Mouse (Mus musculus) right cerebral cortex, postnatal 25 days (tissue): ENCODE data around the gene Nkx2-3.

Experiments
- DNase-seq: peaks from one replicate; pipeline ENCODE4 v3.0.0; 2022

Nkx2-3 gene

DNA sequence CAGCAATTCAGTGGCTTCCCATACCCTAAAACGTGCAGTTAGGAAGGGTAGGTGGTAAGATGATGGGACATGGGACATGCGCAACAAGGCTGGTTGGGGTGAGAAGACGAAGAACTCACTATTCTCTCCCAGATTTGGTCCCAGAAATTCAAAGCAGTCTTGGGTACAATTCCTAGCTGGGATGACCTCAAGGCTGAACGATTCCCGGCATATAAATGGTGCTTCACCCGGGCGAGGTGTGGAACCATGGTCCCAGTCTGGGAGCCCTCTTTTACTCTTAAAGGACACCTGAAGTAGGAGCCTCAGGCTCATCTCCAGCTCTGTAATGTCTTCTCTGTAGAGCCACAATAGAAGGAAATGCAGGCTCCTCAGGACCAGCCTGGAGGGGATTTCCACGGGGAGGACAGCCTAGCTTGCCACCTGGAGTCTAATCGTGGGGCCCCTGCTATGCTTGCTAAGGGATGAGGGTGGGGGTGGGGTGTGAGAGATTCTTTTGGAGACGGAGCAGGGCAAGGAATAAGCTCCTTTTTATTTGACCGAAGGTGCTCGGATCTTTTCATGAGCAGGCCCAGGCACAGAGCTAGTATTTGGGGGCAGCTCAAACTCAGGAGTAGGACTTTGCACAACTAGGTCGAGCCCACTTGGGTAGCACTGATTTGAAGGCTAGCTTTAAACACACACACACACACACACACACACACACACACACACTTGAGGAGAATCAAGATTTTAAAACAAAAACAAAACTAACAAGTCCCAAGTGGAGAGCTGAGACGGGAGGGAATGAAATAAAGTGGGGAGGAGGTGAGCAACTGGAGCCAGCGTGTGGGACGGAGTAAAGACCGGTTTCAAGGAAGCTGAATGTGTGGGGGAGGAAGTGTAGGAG, 6.2 kb upstream of the Nkx2-3 start:
- no peak for DNase-seq

DNA sequence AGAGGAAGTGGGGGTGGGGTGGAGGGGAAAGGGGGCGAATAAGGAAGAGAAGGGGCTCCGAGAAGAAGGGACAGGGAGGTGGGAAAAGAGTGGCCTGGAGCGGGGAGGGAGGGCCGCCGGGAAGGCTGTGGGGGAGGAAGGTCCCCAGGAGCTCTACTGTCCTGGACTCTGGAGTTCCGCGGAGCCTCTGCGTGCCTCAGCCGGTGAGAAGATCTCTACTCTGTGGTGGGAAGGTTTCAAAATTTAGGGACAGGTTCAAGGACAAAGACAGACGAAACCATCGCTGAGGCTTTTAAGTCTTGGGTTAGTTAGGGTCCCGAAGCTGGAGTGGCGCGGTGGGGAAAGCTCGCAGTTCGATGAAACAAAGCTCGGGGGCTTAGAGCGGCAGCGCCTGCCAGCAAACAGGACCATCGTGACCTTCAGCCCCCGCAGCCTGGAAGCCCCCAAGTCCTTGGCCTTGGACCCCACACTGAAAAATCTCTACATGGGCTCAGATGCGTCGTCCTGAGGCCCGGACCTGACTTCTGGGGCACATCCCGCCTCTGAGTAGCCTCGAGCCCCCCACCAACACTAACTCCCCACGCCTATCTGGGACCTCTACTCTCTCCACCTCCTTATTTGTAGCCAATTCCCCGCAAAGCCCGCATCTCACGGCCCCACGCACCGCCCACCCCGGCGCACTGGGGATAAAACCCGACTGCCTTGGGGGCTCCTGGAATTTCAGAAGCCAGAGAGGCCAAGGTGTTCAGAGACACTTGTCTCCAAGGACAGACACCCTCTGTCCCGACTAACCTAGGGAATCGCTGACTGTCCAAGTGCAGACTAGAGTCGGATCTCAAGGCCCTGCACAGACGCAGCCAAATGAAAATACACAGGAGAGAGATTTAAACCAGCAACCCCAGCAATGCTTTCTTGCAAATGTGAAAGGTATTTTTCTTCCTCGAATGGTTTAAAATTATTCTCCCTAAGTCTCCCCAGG, 5.3 kb upstream of the Nkx2-3 start:
- no peak for DNase-seq

DNA sequence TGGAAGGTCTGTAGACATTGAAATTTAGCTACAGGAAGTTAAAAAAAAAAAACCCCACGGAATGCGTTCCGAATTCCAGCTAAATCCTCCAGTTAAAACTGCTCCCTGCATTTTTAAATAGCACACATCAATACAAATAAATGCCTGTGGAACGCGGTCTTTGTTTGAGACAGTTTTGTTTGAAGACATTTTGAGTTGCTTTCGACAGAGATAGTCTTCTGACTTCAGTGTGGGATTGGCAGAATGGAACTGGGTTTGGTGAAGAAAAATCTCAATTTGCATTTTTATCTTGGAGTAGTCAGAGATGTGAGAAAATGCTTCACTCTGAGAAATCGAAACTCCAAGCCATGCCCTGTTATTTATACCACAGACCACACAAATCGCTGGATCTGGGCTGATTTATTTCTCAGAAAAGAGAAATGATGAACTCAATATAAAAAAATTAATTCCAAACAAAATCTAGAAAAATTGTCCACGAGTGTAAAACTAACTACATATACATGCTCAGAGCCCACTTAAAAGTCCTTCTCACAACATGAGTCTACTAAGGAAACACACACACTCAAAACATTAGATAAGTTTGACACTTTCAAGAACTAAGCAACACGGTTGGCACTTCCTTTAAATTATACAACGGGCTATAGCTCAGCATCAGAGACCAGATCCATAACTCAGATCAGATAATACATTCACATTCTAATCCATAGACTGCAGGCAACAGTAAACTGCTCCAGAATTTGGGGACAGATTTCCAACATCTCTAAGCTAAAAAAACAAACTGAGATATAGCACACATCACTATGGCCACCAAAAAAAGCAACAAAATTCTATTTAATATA, 4.1 kb upstream of the Nkx2-3 start:
- no peak for DNase-seq

DNA sequence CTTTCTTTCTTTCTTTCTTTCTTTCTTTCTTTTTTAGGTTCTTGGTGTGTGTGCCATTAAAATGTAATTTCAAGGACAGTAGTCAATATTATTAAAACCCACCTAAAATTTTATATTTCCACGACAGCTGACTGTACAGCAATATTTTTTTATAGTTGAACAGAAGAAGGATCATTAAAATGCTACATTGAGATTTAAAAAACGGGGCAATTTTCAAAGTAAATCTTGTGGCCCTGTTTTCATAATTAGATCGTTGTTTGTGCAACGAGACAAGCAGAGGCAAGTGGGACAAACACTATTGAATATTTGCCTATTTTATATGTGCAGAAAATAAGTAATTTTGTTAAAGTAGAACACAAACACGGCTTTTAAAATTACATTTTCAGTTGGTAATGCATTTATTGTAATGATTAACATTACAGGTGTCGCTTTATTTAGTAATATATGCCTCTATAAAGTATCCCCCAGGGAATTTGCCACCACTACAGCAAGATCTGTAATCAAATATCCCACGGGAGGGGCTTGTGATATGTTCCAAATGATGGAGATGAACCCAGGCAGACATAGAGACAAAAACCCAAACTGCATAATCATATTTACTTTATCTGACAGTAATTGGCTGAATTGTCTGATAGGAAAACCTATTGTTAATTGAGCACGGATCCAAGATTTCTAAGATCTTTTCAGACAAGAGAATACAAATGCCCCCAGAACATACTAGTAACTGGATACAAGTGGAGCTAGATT, 3.2 kb upstream of the Nkx2-3 start:
- no peak for DNase-seq

DNA sequence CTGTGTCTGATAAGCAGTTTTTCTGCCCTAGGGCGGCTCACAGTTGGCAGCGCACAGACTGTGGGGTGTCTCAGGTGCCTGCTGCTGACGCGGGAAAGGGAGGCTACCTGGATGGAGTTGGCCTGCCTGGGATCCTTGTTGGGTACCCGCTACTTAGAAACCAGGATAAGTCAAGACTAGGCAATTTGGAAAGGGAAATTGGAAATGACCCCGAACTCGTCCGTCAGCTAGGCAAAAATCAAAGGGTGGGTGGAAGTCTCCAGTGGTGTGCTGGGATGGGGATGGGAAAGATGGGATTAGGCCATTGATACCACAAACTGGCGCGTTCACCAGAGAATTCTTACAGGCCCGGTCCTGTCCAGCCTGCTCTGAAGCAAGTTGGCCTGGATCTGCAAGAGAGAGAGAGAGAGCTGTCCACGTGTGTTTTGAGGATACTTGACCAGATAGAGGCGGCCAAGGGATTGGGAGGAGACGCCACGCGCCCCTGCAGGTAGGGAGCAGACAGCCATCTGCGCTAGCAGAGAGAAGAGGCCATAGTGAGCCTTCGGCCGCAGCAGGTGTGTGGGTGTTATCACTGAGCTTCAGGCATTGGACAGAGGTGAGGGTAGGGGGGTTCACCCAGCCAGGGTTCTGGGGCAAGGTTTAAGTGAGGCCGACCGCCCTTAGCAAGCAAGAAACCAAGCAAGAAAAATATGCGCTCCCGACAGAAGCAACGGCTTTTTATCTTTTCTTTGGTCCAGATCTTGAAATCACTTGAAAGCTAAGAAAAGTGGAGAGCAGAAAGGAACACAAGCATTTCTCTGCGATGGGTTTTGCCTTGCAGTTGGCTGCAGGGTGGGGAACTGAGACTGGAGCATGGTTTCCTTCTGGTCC, 2.4 kb upstream of the Nkx2-3 start:
- DNase-seq, result no peak

DNA sequence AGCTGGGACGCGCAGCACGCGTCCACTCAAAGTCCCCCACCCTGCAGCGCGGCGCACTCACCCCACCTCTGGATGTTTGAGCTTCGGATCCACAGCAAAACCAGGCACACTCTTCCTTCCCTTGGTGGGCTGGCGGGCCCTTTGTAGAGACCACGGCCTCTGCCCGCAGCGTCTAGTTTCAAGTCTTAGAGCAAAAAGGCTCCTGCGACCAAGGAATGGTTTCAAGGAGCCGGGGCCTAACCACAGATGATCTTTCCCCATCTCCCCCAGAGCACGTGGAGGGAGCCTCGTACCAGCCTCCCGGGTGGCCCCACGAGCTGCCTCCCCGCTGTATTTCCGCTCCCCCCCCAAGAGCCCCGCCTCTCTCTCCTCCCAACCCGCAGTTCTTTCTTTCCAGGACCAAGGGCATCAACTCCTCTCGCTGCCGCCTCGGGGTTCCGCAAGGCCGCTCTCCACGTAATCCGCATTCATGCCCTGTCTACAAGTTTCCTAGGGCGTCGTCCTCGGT, 1.7 kb upstream of the Nkx2-3 start:
- no peak for DNase-seq

DNA sequence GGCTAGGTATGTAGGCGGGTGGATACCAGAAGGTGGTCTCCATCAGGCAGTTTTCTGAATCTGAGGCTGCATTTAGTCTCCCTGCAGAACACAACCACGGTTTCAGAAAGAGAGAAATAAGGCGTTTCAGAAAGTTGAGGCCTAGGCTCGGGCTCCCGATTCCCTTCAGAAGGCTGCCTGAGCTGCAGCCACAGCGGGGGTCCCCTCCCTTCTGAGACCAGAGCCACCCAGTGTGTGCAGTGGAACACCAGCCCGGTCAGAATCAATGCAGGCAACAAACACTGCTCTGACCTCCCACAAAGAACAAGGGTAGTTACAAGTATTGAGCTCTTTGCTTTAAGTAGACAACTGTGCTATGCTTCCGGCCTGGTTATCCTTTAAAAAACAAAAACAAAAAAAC, 1.0 kb upstream of the Nkx2-3 start:
- DNase-seq, result no peak

DNA sequence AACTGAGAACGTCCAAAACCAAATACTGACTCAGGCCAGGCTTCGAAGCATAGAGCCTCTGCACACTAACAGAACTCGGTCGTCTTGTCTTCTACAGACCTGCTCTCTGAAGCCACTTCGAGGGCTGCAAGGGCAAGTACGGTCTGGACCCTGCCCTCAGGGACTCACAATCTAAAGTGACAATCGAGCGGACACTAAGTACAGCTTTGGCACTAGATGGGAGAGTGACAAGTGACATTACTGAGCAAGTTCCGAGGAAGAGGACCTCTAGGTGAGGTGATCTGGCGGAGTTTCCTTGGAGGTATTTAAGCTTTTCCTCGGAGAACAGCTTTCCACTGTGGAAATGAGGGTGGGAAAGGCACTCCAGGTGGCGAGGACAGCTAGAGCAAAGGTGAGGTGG, 564 bp upstream of the Nkx2-3 start:
- no peak for DNase-seq

DNA sequence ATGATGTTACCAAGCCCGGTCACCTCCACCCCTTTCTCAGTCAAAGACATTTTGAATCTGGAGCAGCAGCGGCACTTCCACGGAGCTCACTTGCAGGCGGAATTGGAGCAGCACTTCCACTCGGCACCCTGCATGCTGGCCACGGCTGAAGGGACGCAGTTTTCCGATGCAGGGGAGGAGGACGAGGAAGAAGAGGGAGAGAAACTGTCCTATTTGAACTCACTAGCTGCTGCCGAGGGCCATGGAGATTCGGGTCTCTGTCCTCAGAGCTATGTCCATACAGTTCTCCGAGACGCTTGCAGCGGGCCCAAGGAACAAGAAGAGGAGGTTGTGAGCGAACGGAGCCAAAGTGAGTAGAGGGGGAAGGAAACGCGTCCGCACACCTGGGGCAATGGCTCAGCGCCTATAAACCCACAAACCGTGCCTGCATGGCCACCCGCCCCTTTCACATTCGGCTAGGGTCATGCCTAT, 411 bp downstream of the Nkx2-3 start:
- no peak for DNase-seq

DNA sequence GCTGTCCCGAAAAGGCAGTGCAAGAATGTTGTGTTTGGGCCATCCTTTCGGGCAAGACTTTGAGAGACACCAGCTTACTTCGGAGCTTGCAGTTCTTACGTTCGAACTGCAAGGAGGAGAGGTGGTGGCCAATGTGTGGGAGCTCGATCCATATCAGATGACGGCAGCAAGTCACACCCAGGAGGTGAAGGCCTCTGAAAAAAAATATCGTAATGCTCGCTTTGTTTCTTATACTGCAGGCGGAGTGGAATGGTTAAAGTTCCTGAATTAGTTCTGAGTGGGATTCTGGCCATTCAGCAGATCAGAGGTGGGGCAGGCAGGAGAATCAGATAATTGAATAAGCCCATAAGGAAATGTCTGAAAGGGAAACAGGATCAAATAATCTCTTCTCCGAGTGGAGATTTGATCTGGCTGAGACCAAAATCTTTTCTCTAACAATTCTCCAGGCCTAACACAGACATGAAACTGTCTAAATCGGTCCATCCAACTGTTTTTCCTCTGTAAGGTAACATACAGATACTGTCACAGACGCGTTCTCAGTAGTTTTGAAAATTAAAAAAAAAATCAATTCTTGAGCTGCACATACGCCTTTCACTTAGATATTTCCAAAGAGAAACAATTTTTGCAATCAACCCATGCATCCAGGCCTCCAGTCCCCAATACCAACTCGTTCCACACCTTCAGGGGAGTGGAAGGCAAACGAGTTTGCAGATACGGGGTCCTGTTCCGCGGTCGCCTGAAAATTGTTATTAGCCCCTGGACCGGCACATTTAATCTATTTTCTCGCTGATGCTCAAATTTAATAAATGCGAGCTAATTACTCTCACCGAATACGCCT, 1.4 kb downstream of the Nkx2-3 start:
- DNase-seq, result no peak

DNA sequence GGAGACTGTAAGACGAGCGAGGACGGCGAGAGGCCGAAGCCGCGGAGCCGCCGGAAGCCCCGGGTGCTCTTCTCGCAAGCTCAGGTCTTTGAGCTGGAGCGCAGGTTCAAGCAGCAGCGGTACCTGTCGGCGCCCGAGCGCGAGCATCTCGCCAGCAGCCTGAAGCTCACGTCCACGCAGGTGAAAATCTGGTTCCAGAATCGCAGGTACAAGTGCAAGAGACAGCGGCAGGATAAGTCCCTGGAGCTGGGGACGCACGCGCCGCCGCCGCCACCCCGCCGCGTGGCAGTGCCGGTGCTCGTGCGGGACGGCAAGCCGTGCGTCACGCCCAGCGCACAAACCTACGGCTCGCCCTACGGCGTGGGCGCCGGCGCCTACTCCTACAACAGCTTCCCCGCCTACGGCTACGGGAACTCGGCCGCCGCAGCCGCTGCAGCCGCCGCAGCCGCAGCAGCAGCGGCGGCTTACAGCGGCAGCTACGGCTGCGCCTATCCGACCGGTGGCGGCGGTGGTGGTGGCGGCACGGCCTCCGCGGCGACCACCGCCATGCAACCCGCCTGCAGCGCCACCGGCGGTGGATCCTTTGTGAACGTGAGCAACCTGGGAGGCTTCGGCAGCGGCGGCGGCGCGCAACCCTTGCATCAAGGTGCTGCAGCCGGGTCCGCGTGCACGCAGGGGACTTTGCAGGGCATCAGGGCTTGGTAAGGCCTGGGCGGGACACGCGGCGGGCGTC, 2.4 kb downstream of the Nkx2-3 start:
- DNase-seq, result no peak

DNA sequence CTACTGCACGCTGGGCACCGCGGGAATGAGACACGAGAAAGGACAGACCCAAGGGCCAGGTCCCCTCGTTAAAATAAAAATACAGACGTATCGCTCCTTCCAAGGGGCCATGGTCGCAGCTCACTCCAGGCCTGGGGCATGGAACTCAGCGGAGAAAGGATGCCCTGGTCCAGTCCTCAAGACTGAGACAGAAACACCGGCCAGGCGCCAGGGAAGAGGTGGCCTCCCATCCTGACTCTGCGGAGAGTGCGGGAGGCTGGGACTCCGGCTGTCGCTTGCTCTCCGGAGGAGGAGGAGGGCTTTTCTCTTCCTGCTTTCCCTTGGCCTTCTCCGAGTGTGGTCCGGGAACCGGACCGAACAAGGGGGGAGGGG, 2.9 kb downstream of the Nkx2-3 start:
- no peak for DNase-seq

DNA sequence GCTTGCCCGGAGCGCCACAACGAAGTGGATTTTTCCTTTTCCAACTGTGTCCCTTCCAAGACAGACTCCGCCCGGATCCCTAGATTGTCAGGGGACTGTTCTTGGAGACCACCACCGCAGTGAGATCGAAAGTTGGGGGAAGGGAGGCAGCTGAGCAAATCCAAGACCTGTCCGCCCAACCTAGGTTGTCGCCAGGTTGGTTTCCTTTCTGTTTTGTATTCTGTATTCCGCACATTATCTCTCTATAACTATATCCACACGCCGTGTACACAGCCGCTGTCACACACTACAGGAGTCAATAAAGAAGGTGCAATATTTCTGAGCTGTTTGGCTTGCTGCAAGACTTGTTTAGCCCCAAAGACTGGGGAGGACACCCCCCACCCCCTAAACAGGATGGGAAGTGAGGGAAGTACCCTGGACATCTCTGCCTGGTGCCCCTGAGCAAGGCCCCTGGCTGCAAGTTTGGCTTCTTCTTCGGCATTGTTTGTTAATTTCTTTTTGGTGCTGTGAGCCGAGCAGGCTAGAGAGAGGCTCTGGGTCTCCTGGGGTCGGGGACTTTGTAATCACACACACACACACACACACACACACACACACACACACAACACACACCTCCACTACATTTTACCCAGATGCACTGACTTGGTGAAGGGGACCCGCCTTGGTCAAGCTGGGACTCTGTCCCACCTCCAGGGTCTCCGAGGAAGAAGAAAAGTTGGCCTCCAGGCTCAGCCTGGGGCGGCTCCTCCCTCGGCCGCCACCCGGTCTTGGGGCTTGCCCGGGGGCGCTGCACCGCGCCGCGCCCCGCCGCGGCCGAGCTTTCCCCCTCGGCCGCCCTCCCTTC, 3.7 kb downstream of the Nkx2-3 start:
- DNase-seq, result no peak

DNA sequence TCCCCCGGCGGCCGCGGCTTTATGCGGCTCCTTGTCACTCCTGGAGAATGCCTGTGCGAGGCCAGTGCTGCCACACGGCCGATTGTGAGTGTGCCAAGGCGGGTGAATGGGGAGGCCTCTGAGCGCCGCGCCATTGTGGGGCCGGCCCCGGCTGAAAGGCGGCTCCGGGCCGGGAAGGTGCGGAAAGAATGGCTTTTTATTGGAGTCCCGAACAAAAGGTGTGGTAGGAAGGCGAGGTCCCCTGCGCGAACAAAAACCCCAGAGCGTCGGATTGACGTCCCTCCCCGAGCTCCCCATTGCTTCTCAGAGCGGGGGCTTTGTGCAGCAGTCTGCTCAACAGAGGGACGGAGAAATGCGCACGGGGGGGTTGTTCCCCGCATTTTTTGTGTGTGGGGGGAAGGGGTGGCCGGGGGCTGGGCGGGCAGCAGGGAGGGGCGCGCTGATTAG, 4.3 kb downstream of the Nkx2-3 start:
- no peak for DNase-seq

DNA sequence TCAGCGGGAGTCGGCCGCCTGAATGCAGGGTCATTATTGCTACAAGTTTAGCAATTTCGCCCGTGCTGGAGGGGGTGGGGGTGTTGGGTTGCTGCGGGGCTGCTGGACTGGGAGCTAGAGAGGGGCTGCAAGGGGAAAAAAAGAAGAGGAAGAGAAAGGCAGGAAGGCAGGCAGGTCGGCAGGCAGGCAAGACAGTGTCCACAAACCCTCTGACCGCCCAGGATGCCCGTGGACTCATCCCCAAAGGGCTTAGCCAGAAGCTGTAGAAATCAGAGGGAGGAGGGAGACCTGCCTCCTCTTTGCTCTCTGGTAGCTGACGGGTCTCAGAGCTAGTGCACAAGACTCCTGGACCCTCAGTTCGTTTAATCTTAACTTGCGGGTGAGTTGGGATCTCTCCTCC, 4.8 kb downstream of the Nkx2-3 start:
- no peak for DNase-seq

DNA sequence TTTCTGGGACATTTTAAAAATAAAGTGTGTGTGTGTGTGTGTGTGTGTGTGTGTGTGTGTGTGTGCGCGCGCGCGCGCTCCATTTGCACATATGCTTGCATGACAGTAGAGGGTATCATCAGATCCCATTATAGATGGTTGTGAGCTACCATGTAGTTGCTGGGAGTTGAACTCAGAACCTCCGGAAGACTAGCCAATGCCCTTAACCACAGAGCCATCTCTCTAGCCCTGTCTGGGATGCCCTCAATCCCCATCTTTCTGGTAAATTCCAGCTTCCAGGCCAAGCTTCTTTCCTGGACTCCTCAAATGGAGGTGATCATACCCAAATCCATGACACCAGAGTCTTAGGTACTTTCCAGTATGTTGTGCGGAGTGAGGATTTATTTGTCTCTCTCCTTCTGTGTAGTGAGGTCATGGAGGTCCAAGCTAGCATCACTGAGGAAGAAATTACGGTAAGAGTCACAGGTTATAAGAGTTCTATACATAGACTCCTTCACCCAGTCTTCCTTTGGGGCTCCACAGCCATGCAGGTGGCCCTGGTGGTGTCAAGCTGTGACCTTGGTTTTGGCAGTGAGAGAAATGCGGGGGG, 5.7 kb downstream of the Nkx2-3 start:
- DNase-seq, result no peak

DNA sequence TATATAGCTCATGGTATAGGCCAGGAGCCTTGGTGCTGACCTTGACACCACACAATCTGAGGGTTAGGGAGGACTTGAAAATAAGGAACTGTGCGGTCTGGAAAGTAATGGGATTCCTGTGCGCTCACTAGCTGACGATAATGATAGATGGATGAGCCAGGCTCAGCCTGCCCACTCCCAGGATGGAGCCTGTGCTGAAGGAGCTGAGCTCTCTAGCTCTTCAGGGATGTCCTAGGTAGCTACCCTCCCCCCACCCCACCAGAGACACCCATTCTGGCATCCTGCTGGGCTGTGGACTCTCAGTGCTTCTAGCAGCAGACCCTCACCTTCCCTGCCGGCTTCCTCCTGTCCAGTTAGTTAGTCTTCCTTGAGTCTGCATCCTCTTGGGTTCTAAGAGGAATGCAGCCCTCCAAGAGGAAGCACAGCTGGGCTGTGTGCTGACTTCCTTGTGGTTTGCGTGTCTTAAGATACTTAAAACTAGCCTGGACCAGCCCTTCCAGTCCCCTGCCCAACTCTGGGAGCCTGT, 6.4 kb downstream of the Nkx2-3 start:
- no peak for DNase-seq
